Mouse (Mus musculus) small intestine, adult 2 months (tissue): ENCODE results near the gene Itpkb.
"Not testable (repeated sequence)": the region's sequence is repeated elsewhere in the genome, so short reads cannot be mapped to it uniquely, and the experiment has no call there.

Experiments used
- CTCF ChIP-seq: fragments of 200-500 bp; IDR thresholded peaks from 2 replicates; pipeline ENCODE4 v1.5.1; 2012; ENCODE audit warnings: low read depth, mild to moderate bottlenecking, control low read depth, inconsistent platforms, low read length, moderate library complexity, mixed read lengths; ENCODE audit not compliant: insufficient replicate concordance, insufficient read length; ENCODE audit errors: extremely low read depth
- POLR2A ChIP-seq: fragments of 200-500 bp; IDR thresholded peaks from 2 replicates; pipeline ENCODE4 v1.6.1; 2012; ENCODE audit warnings: low read depth, mild to moderate bottlenecking, control low read depth, inconsistent platforms, low read length, moderate library complexity

- TF ChIP-seq CTCF, POLR2A: not testable (repeated sequence)
Observed at GRCm38 (mm10) chr1:180389213-180389760, 59.0 kb downstream of the Itpkb start.
